Mouse (Mus musculus) testis, adult 2 months (tissue): ENCODE data around the gene Ptp4a2. TPM values are rescaled to one million over a fixed set of nuclear protein-coding genes. Genes with fewer than 3 reads are reported as not detected.

Experiments used
- H3K27ac ChIP-seq: fragments of 200-500 bp; 2 replicates; pipeline ENCODE4 v1.5.1; 2012; ENCODE audit warnings: low read depth, low read length; ENCODE audit not compliant: control insufficient read depth, insufficient read depth
- H3K27me3 ChIP-seq: fragments of 200-500 bp; 2 replicates; pipeline ENCODE4 v1.6.1; 2012; ENCODE audit warnings: mild to moderate bottlenecking, low read length, moderate library complexity; ENCODE audit not compliant: control insufficient read depth, insufficient read depth
- H3K36me3 ChIP-seq: fragments of 200-500 bp; 2 replicates; pipeline ENCODE4 v1.6.1; 2012; ENCODE audit warnings: mild to moderate bottlenecking, low read length; ENCODE audit not compliant: control insufficient read depth, insufficient read depth
- H3K4me1 ChIP-seq: fragments of 200-500 bp; 2 replicates; pipeline ENCODE4 v1.6.1; 2012; ENCODE audit warnings: low read length; ENCODE audit not compliant: control insufficient read depth, insufficient read depth
- H3K4me3 ChIP-seq: fragments of 200-500 bp; 2 replicates; pipeline ENCODE4 v1.5.1; 2012; ENCODE audit warnings: low read depth, mild to moderate bottlenecking, low read length, moderate library complexity, mixed read lengths; ENCODE audit not compliant: control insufficient read depth
- CTCF ChIP-seq: fragments of 200-500 bp; IDR thresholded peaks from 2 replicates; pipeline ENCODE4 v1.5.1; 2012; ENCODE audit warnings: low read depth, mild to moderate bottlenecking, inconsistent platforms, low read length, moderate library complexity; ENCODE audit not compliant: control insufficient read depth, insufficient read depth, insufficient replicate concordance
- POLR2A ChIP-seq: fragments of 200-500 bp; IDR thresholded peaks from 2 replicates; pipeline ENCODE4 v1.6.1; 2012; ENCODE audit warnings: low read depth, mild to moderate bottlenecking, inconsistent platforms, low read length, moderate library complexity; ENCODE audit not compliant: control insufficient read depth
- polyA plus RNA-seq: library from polyadenylated mRNA; depleted of rRNA; stranded (reverse); fragments of >200 nt; gene quantifications from 2 replicates; pipeline ENCODE4 v1.2.3, GENCODE M21; 2012

Gene Ptp4a2
- polyA plus RNA-seq, 1 experiment, result 48.8 TPM

DNA sequence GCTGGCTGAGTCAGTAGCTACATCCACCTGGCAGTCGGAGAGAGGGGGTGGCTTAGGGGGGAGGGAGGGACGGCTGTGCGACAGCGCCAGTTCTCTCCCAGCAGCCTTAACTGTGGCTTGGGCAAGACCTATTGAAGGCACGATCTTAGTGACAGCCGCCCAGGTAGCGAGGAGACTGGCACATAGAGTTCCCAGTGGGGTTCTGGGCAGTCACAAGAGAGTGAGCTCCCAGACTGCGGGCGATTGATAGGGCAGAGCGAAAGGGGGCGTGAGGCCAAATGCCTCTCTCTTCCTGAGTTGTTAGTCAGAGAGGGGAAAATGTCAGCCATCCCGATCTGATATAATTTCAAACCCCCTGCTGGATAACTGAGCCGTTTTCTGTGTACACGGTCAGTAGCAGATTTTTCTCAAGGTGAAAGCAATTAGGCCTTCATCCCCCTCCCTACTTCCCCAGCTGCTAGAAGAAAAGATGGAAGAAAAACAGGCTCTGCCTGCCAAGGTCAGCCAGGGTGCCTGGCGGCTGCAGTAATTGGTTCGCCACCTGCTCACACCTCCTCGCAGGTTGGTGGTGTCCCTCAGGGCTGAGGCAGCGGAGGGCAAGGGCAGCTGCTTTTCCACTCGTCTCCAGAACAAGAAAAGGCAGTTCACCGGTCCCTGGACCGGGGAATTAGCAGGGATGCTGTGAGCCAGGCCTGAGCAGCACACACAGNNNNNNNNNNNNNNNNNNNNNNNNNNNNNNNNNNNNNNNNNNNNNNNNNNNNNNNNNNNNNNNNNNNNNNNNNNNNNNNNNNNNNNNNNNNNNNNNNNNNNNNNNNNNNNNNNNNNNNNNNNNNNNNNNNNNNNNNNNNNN, 39.1 kb upstream of the Ptp4a2 start:
- Histone ChIP-seq H3K4me1 (peaks cover 15% of the 10 kb centered on the region), H3K4me3 (peak overlapping the region; percentile 12)

DNA sequence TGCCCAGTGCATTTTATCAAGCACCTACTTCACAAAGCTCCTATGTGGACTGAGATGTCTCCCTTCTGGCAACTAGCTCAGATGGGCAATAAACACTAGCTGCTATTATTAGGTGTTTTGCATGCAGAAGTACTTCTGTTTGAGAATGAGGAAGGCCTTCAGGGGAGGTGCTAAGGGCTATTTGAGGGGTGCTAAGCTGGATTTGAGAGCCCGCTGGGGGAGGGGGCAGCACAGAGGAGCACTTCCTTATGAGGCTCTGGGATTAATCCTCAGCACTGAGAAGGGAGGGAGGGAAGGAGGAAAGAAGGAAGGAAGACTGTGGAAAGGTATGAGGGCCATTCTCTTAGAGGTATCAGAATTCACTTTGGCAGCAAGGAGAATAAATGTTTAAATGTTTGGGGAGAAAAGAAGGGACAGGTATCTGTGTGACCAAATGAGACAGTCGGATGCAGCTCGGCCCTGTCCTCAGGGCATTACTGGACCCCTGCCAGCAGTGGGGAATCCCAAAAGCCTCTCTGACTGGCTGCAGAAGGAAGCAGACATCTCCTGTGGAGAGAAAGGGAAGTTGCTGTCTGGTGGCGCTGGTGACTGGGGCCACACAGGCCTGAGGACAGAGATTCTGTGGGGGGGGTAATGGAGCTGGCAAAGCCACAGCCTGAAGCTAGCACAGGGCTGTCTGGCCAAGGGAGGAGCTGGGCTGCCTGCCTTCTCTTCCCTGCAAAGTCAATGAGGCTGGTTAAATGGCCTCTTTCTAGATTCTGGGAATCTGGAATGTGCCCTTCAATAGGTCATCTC, 28.9 kb upstream of the Ptp4a2 start:
- H3K4me3 ChIP-seq, result no peak overlapping the region
- H3K36me3 ChIP-seq, result no peaks in the 10 kb centered on the region
- H3K4me1 ChIP-seq, result no peaks in the 10 kb centered on the region
- no peak for TF ChIP-seq POLR2A
- TF ChIP-seq CTCF, result no peak
- H3K27ac ChIP-seq, result no peak overlapping the region
- H3K27me3 ChIP-seq, result no peaks in the 10 kb centered on the region

More for the DNA sequence above, 39.1 kb upstream of the Ptp4a2 start:
- no peak for TF ChIP-seq CTCF
- TF ChIP-seq POLR2A, result no peak
- Histone ChIP-seq H3K36me3 (no peaks in the 10 kb centered on the region), H3K27me3 (no peaks in the 10 kb centered on the region), H3K27ac (no peak overlapping the region)

DNA sequence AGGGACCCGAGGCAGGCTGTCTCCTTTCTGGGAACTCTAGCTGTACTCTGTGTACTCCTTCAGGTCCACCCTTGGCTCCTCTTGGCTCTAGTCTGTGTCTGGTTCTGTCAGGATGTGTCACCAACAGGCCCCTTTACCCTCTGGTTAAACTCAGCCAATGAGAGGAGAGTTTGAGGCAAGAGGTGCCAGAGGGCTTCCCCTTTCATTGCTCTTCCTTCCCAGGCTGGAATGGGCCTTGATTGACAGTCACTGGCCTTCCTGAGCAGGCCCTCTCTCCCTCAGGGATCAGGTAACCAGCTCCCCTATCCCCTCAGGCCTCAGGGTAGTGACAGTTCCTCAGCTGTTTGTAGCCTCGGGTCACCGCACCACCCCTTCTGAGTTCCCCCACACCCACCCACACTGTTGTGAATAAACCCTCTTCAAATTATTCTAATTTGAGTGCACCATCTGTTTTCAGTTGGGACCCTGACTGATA, 28.1 kb upstream of the Ptp4a2 start:
- H3K4me1 ChIP-seq, result no peaks in the 10 kb centered on the region
- TF ChIP-seq CTCF (no peak), POLR2A (no peak)
- H3K27ac ChIP-seq, result no peak overlapping the region
- H3K27me3 ChIP-seq, result no peaks in the 10 kb centered on the region
- no peaks in the 10 kb centered on the region for H3K36me3 ChIP-seq
- no peak overlapping the region for H3K4me3 ChIP-seq

DNA sequence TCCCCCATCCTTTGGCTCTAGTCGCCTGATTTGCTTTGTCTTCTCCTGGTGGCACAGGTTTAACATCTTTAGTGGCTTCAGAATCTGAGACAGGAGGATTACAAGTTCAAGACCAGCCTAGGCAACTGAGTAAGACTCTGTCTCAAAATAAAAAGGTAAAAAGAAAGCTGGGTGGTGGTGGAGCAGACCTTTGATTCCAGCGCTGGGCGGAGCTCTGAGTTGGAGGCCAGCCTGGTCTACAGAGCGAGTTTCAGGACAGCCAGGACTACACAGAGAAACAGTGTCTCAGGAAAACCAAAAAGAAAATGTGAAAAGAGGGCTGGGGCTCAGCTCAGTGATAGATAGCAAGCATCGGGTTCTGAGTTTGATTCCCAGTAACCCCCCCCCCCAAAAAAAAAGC, 27.5 kb upstream of the Ptp4a2 start:
- H3K27ac ChIP-seq, result no peak overlapping the region
- TF ChIP-seq CTCF, result no peak
- no peak for TF ChIP-seq POLR2A
- no peak overlapping the region for H3K4me3 ChIP-seq
- H3K27me3 ChIP-seq, result no peaks in the 10 kb centered on the region
- H3K36me3 ChIP-seq, result no peaks in the 10 kb centered on the region
- no peaks in the 10 kb centered on the region for H3K4me1 ChIP-seq

DNA sequence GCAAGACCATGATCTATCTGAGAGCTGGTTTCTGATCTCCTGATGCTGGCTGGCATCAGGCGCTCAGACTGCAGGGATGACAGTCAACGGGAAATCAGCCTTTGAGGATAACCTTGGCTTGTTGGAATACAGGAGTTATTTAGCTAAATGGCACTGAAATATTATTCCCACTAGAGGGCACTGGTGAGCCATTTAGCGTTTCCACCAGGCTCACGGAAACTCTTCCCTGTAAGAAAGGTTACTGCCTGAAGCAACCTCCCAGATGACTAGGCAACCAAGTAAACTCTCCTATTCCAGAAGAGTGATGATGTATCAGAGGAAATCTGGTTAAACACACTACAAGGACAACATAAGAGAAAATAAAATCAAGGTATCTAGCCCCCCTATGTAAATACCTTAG, 25.8 kb upstream of the Ptp4a2 start:
- no peaks in the 10 kb centered on the region for H3K36me3 ChIP-seq
- H3K4me3 ChIP-seq, result no peak overlapping the region
- no peaks in the 10 kb centered on the region for H3K27me3 ChIP-seq
- no peaks in the 10 kb centered on the region for H3K4me1 ChIP-seq
- no peak for TF ChIP-seq POLR2A
- 0 out of 2 replicates have a peak, but pooled peaks have one; percentile 22 for TF ChIP-seq CTCF
- no peak overlapping the region for H3K27ac ChIP-seq

DNA sequence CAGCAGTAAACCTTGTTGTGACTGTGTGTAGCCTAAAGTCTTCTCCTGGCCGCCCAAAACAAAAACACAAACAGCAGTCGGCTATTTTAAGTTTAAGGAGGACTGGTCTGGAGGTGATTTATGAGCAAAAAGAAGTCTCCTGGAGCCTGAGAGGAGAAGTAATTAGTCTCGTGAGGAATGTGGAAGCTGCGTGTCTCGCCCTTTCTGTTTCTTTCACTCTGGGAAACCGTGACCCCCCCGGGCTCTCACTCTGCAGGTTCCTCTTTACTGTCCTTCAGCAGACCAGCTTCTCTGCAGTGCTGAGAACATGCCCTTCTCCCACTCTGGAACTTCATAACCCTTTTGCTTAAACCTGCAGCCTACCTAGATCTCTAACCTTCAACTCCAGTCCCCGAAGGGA, 22.3 kb upstream of the Ptp4a2 start:
- H3K36me3 ChIP-seq, result no peaks in the 10 kb centered on the region
- TF ChIP-seq POLR2A, result no peak
- no peak for TF ChIP-seq CTCF

DNA sequence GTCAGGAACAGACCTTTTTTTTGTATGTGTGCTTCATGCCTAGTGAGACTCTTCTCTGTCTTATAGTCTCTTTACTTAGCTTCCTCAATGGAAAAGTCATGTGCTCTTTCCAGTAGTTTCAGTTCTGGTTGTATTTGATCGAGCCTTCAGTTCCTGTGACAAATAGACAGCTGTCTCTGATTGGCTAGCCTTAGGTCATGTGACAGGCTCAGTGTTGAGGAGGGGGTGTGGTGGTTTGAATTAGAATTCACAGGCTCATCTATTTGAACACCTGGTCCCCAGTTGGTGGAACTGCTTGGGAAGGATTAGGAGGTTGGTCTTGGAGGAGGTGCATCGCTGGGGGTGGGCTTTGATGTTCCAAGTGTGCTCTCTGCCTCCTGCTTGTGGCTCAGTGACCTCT, 21.4 kb upstream of the Ptp4a2 start:
- Histone ChIP-seq H3K4me3 (no peak overlapping the region), H3K27ac (no peak overlapping the region), H3K36me3 (no peaks in the 10 kb centered on the region), H3K4me1 (peaks cover 2% of the 10 kb centered on the region), H3K27me3 (no peaks in the 10 kb centered on the region)
- TF ChIP-seq POLR2A (no peak), CTCF (no peak)

More for the DNA sequence above, 22.3 kb upstream of the Ptp4a2 start:
- no peaks in the 10 kb centered on the region for H3K27me3 ChIP-seq
- H3K4me1 ChIP-seq, result no peaks in the 10 kb centered on the region
- H3K4me3 ChIP-seq, result no peak overlapping the region
- H3K27ac ChIP-seq, result peak overlapping the region; percentile 51
